Mouse (Mus musculus): ENCODE measurements around the gene Kdm4b. TPM values are rescaled to one million over a fixed set of nuclear protein-coding genes. Genes with fewer than 3 reads are reported as not detected.

Kdm4b gene
- polyA plus RNA-seq, 1 experiment: 11.5 TPM

DNA sequence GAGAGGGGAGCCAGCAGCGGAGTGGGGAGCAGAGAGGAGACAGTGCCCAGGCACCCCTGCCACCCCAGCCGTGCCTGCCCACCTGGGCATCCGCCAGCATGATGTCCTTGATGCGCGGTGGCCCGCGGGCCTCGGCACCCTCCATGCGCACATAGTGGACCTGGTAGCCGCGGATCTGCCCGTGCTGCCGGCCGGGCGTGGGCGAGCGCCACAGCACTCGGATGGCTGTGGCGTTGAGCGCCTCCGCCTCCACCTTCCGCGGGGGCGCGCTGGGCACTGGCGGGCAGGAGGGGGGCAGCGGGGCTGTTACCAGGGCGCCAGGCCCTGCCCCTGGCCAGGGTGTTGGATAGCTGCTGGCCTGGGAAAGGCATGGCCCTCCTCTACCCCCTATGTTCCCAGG is 102.0 kb downstream of the Kdm4b start:
- Histone ChIP-seq H3K36me3 (ENCODE audit: control insufficient read depth, insufficient read depth, low read length, poor library complexity, severe bottlenecking) (no peaks in the 10 kb centered on the region), H3K9me3 (replicated peaks; ENCODE audit: control insufficient read depth, insufficient read depth, low read length, poor library complexity, severe bottlenecking) (no peaks in the 10 kb centered on the region), H3K4me1 (ENCODE audit: control insufficient read depth, insufficient read depth, low read length) (peaks cover 3% of the 10 kb centered on the region), H3K4me3 (ENCODE audit: low read depth, low read length) (peak overlapping the region; percentile 51), H3K27ac (ENCODE audit: insufficient read depth, low read length) (no peak overlapping the region), H3K27me3 (ENCODE audit: control insufficient read depth, insufficient read depth, low read length, poor library complexity, severe bottlenecking) (no peaks in the 10 kb centered on the region), H3K9ac (ENCODE audit: low read depth, poor library complexity, severe bottlenecking) (peak overlapping the region; percentile 15; the same call in 1 of the 2 replicates)
- TF ChIP-seq EP300 (IDR thresholded peaks at IDR 0.05; ENCODE audit: insufficient read depth, low read depth, low read length) (no peak), POLR2A (IDR thresholded peaks at IDR 0.05; ENCODE audit: insufficient read depth, low read length) (no peak), CTCF (IDR thresholded peaks at IDR 0.05; ENCODE audit: low read depth, low read length) (no peak)

DNA sequence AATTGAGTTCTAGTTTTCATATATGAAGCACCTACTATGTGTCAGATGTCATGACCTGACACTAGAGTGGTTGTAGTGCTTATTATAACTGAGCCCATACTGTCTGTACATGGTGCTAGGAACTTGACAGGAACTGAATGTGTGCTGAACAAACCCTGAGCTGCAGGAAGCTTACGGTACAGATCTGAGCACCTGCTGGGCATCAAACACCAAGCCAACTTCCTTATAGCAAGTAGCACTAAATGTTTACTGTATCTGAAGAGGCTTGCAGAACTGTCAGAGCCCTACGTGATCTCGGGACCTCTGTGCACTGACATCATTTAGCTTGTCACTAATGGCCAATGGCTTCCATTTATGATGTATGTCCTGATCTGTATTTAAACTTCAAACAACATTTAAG is 105.7 kb downstream of the Kdm4b start:
- Histone ChIP-seq H3K36me3 (ENCODE audit: control insufficient read depth, insufficient read depth, low read length, poor library complexity, severe bottlenecking) (no peaks in the 10 kb centered on the region), H3K27me3 (ENCODE audit: control insufficient read depth, insufficient read depth, low read length, poor library complexity, severe bottlenecking) (no peaks in the 10 kb centered on the region), H3K4me1 (ENCODE audit: control insufficient read depth, insufficient read depth, low read length) (no peaks in the 10 kb centered on the region), H3K9me3 (replicated peaks; ENCODE audit: control insufficient read depth, insufficient read depth, low read length, poor library complexity, severe bottlenecking) (no peaks in the 10 kb centered on the region), H3K27ac (ENCODE audit: insufficient read depth, low read length) (no peak overlapping the region), H3K4me3 (ENCODE audit: low read depth, low read length) (no peak overlapping the region), H3K9ac (ENCODE audit: low read depth, poor library complexity, severe bottlenecking) (no peak overlapping the region)
- TF ChIP-seq EP300 (IDR thresholded peaks at IDR 0.05; ENCODE audit: insufficient read depth, low read depth, low read length): no peak
- no peak for TF ChIP-seq CTCF (IDR thresholded peaks at IDR 0.05; ENCODE audit: low read depth, low read length)
- TF ChIP-seq POLR2A (IDR thresholded peaks at IDR 0.05; ENCODE audit: insufficient read depth, low read length): no peak

DNA sequence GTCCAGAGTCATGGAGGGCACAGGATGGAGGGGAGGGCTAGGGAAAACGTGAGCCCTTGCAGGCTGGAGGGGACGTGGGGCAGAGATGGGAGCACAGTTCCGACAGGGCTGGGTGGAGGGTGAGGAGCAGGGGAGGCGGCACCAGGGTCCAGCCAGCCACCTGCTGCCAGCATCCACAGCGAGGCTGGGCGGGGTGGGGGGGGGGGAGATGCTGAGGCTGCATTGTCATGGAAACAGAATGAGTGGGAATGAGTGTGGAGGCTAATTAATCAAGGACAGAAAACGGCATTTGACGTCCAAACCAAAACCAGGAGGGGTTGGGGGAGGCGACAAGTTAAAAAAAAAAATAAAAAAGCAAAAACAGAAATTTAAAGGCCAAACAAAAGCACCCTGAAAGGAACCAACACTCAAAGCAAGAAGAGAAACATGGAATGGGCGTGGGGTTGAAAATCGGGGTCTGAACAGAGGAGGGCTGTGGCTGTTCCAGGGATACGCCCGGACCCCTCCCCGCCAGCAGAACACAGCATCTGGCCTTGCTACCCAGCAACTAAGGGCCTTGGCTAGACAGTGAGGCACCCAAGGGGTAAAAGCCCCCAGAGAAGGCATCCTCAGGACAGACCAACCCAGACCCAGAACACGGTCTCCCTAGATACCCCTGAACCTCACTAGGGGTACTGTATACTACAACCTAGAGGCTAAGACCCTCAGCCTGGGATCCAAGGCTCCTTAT is 114.0 kb downstream of the Kdm4b start:
- H3K36me3 ChIP-seq (ENCODE audit: control insufficient read depth, insufficient read depth, low read length, poor library complexity, severe bottlenecking): no peaks in the 10 kb centered on the region
- H3K27ac ChIP-seq (ENCODE audit: insufficient read depth, low read length): no peak overlapping the region

DNA sequence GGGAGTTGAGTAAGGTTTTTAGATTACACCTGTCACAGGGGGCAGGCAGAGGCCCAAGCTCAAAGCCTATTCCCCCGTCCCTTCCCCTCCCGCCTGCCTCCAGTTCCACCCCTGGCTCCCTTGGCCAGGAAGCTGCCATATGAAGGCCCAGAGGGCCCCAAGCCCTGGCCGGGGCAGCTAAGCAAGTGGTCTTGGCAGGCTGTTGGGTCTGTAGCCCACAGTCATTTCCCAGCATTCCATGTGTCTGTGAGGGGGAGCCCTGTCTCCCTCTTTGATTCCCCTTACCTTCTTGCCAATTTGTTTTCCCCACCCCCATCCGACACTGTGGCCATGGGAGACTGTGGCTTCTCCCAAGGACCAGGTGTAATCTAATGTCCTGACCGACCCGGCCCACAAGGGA is 116.5 kb downstream of the Kdm4b start:
- no peaks in the 10 kb centered on the region for H3K36me3 ChIP-seq (ENCODE audit: control insufficient read depth, insufficient read depth, low read length, poor library complexity, severe bottlenecking)
- H3K27ac ChIP-seq (ENCODE audit: insufficient read depth, low read length): no peak overlapping the region
- H3K4me3 ChIP-seq (ENCODE audit: low read depth, low read length): no peak overlapping the region
- TF ChIP-seq POLR2A (IDR thresholded peaks at IDR 0.05; ENCODE audit: insufficient read depth, low read length) (no peak), CTCF (IDR thresholded peaks at IDR 0.05; ENCODE audit: low read depth, low read length) (no peak), EP300 (IDR thresholded peaks at IDR 0.05; ENCODE audit: insufficient read depth, low read depth, low read length) (no peak)
- no peaks in the 10 kb centered on the region for H3K27me3 ChIP-seq (ENCODE audit: control insufficient read depth, insufficient read depth, low read length, poor library complexity, severe bottlenecking)
- H3K4me1 ChIP-seq (ENCODE audit: control insufficient read depth, insufficient read depth, low read length): no peaks in the 10 kb centered on the region
- no peak overlapping the region for H3K9ac ChIP-seq (ENCODE audit: low read depth, poor library complexity, severe bottlenecking)
- no peaks in the 10 kb centered on the region for H3K9me3 ChIP-seq (replicated peaks; ENCODE audit: control insufficient read depth, insufficient read depth, low read length, poor library complexity, severe bottlenecking)

More for the DNA sequence above, 114.0 kb downstream of the Kdm4b start:
- Histone ChIP-seq H3K4me1 (ENCODE audit: control insufficient read depth, insufficient read depth, low read length) (no peaks in the 10 kb centered on the region), H3K9ac (ENCODE audit: low read depth, poor library complexity, severe bottlenecking) (no peak overlapping the region), H3K27me3 (ENCODE audit: control insufficient read depth, insufficient read depth, low read length, poor library complexity, severe bottlenecking) (no peaks in the 10 kb centered on the region), H3K9me3 (replicated peaks; ENCODE audit: control insufficient read depth, insufficient read depth, low read length, poor library complexity, severe bottlenecking) (no peaks in the 10 kb centered on the region), H3K4me3 (ENCODE audit: low read depth, low read length) (no peak overlapping the region)
- TF ChIP-seq POLR2A (IDR thresholded peaks at IDR 0.05; ENCODE audit: insufficient read depth, low read length): no peak
- TF ChIP-seq EP300 (IDR thresholded peaks at IDR 0.05; ENCODE audit: insufficient read depth, low read depth, low read length): no peak
- no peak for TF ChIP-seq CTCF (IDR thresholded peaks at IDR 0.05; ENCODE audit: low read depth, low read length)

DNA sequence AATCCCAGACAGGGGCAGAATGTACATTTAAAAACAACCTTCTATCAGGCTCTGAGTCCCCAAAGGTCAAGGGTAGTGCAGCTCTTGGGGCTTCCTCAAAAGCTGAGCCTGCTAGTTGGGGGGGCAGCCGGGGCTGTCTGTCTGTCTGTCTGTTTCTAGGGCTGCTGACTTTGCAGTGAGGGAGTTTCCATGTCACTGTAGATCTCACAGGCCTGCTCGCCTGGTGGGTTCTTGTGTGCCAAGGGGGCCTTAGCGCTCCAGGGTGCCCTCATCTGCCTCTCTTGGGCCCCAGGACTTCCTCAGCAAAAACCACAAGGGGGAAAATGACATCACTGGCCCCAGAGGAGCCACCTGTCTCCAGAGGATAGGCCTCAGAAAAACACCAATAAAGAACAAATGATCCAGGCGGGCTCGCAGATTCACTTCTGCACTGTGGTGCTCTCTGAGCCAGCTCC is 117.5 kb downstream of the Kdm4b start:
- Histone ChIP-seq H3K36me3 (ENCODE audit: control insufficient read depth, insufficient read depth, low read length, poor library complexity, severe bottlenecking) (no peaks in the 10 kb centered on the region), H3K27ac (ENCODE audit: insufficient read depth, low read length) (no peak overlapping the region), H3K4me1 (ENCODE audit: control insufficient read depth, insufficient read depth, low read length) (no peaks in the 10 kb centered on the region), H3K9ac (ENCODE audit: low read depth, poor library complexity, severe bottlenecking) (no peak overlapping the region), H3K4me3 (ENCODE audit: low read depth, low read length) (no peak overlapping the region), H3K27me3 (ENCODE audit: control insufficient read depth, insufficient read depth, low read length, poor library complexity, severe bottlenecking) (no peaks in the 10 kb centered on the region), H3K9me3 (replicated peaks; ENCODE audit: control insufficient read depth, insufficient read depth, low read length, poor library complexity, severe bottlenecking) (no peaks in the 10 kb centered on the region)
- no peak for TF ChIP-seq POLR2A (IDR thresholded peaks at IDR 0.05; ENCODE audit: insufficient read depth, low read length)
- TF ChIP-seq EP300 (IDR thresholded peaks at IDR 0.05; ENCODE audit: insufficient read depth, low read depth, low read length): no peak
- TF ChIP-seq CTCF (IDR thresholded peaks at IDR 0.05; ENCODE audit: low read depth, low read length): no peak

DNA sequence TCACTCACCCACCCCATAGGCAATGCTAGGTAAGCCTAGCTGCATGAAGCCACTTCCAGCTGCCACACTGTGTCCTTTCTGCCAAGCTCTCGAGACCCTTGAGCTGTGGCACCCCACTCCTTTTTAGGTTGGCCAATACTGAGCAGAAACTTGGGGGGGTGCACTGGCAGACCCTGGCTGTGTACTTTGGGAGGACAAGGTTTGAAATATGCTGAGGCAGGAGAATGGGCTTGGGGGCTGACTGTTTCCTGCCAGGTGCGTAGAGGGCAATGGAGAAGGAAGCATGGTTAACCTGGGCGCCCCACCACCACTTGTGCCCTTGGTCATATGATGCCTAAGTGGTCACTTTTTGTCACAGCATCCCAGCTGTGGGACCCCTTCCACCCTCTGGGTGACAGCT is 118.9 kb downstream of the Kdm4b start:
- Histone ChIP-seq H3K9me3 (replicated peaks; ENCODE audit: control insufficient read depth, insufficient read depth, low read length, poor library complexity, severe bottlenecking) (no peaks in the 10 kb centered on the region), H3K4me1 (ENCODE audit: control insufficient read depth, insufficient read depth, low read length) (no peaks in the 10 kb centered on the region), H3K27ac (ENCODE audit: insufficient read depth, low read length) (no peak overlapping the region), H3K27me3 (ENCODE audit: control insufficient read depth, insufficient read depth, low read length, poor library complexity, severe bottlenecking) (no peaks in the 10 kb centered on the region), H3K9ac (ENCODE audit: low read depth, poor library complexity, severe bottlenecking) (no peak overlapping the region), H3K36me3 (ENCODE audit: control insufficient read depth, insufficient read depth, low read length, poor library complexity, severe bottlenecking) (no peaks in the 10 kb centered on the region), H3K4me3 (ENCODE audit: low read depth, low read length) (no peak overlapping the region)
- TF ChIP-seq POLR2A (IDR thresholded peaks at IDR 0.05; ENCODE audit: insufficient read depth, low read length) (no peak), EP300 (IDR thresholded peaks at IDR 0.05; ENCODE audit: insufficient read depth, low read depth, low read length) (no peak), CTCF (IDR thresholded peaks at IDR 0.05; ENCODE audit: low read depth, low read length) (no peak)

Measured in ES-Bruce4 (cell line).